Mouse (Mus musculus) thymus, postnatal 25 days (tissue): ENCODE measurements around the gene Zfp146.
"Not testable (repeated sequence)": the region's sequence is repeated elsewhere in the genome, so short reads cannot be mapped to it uniquely, and the experiment has no call there.

Experiments used
- DNase-seq: peaks from one replicate; pipeline ENCODE4 v3.0.0; 2022

Zfp146 gene

GRCm38 (mm10) chr7:30121308-30122187 is 48.0 kb downstream of the Zfp146 start, which contains the start of gene Zfp382:
TSS of gene Zfp382 (plus strand) at chr7:30121942.
- peak; percentile 93 for DNase-seq

- DNase-seq = not testable (repeated sequence)
Observed at GRCm38 (mm10) chr7:30117935-30118334, 51.6 kb downstream of the Zfp146 start.

- DNase-seq = no peak
Observed at GRCm38 (mm10) chr7:30116076-30116475, 53.5 kb downstream of the Zfp146 start.
